Mouse (Mus musculus) lung, embryonic 16.5 days (tissue): ENCODE measurements at regions not wholly inside any gene's neighbourhood (a gene's known extent, or its start where the extent isn't known, plus 50 kb on each side); places are given as distances from the start of the nearest gene placed in this dataset.

Experiments used
- ATAC-seq: fragments of 200-750 bp; cut with Nextera tagmentation; 2 replicates; pipeline ENCODE4 v1.8.0; 2017; ENCODE audit warnings: low read depth, mild to moderate bottlenecking, moderate library complexity
- H3K27ac ChIP-seq: fragments of 300-500 bp; sonication (generic); 2 replicates; pipeline ENCODE4 v1.5.1; 2014; ENCODE audit warnings: mild to moderate bottlenecking, control low read depth, low read length
- H3K27me3 ChIP-seq: fragments of 300-500 bp; sonication (generic); 2 replicates; pipeline ENCODE4 v1.6.1; 2014; ENCODE audit warnings: low read depth, low read length, mixed read lengths; ENCODE audit not compliant: control insufficient read depth, insufficient read depth
- H3K36me3 ChIP-seq: fragments of 300-500 bp; sonication (generic); 2 replicates; pipeline ENCODE4 v1.6.1; 2014; ENCODE audit warnings: low read length; ENCODE audit not compliant: control insufficient read depth, insufficient read depth
- H3K4me1 ChIP-seq: fragments of 300-500 bp; sonication (generic); replicated peaks from 2 replicates; pipeline ENCODE4 v1.6.1; 2014; ENCODE audit warnings: low read length, mixed read lengths; ENCODE audit not compliant: control insufficient read depth, insufficient read depth
- H3K4me2 ChIP-seq: fragments of 300-500 bp; sonication (generic); 2 replicates; pipeline ENCODE4 v1.6.1; 2014; ENCODE audit warnings: low read depth, low read length, control low read depth
- H3K4me3 ChIP-seq: fragments of 300-500 bp; sonication (generic); 2 replicates; pipeline ENCODE4 v1.5.1; 2014; ENCODE audit warnings: mild to moderate bottlenecking, low read length, control low read depth
- H3K9ac ChIP-seq: fragments of 300-500 bp; sonication (generic); 2 replicates; pipeline ENCODE4 v1.6.1; 2014; ENCODE audit warnings: low read length, control low read depth
- H3K9me3 ChIP-seq: fragments of 300-500 bp; sonication (generic); 2 replicates; pipeline ENCODE4 v1.6.1; 2016; ENCODE audit warnings: low read length; ENCODE audit not compliant: control insufficient read depth
- WGBS: fragments of 180-500 bp; shearing (Covaris S2); extraction: QIAGEN DNeasy Blood & Tissue Kit; methylation state at CpG from one replicate; pipeline ENCODE4 v1.1.7; 2014; 5-methylcytosine and 5-hydroxymethylcytosine counted together

GRCm38 (mm10) chr9:67144511-67144910, 95.3 kb upstream of the Tpm1 start:
- ATAC-seq = no peak
- peaks cover 10% of the 10 kb centered on the region for H3K4me1 ChIP-seq
- no peak overlapping the region for H3K4me2 ChIP-seq
- H3K9ac ChIP-seq = no peak overlapping the region
- H3K27ac ChIP-seq = no peak overlapping the region
- no peaks in the 10 kb centered on the region for H3K27me3 ChIP-seq
- no peaks in the 10 kb centered on the region for H3K36me3 ChIP-seq
- no peaks in the 10 kb centered on the region for H3K9me3 ChIP-seq
- no peak overlapping the region for H3K4me3 ChIP-seq

- no peak; the same call in 1 of the 2 replicates for ATAC-seq
- Histone ChIP-seq H3K4me3 (no peak overlapping the region), H3K9me3 (no peaks in the 10 kb centered on the region), H3K4me1 (peaks cover 4% of the 10 kb centered on the region), H3K4me2 (no peak overlapping the region), H3K36me3 (no peaks in the 10 kb centered on the region), H3K9ac (no peak overlapping the region), H3K27ac (no peak overlapping the region), H3K27me3 (no peaks in the 10 kb centered on the region)
- WGBS = 69% methylated on average over 7 of the region's 7 CpGs
Measured at GRCm38 (mm10) chr9:67140319-67140887, 91.2 kb upstream of the Tpm1 start.

- Histone ChIP-seq H3K27me3 (no peaks in the 10 kb centered on the region), H3K4me1 (peaks cover 4% of the 10 kb centered on the region), H3K4me3 (no peak overlapping the region), H3K36me3 (no peaks in the 10 kb centered on the region), H3K9me3 (no peaks in the 10 kb centered on the region), H3K27ac (no peak overlapping the region), H3K4me2 (no peak overlapping the region), H3K9ac (no peak overlapping the region)
- 40% methylated on average over 5 of the region's 5 CpGs for WGBS
- no peak for ATAC-seq
Measured at GRCm38 (mm10) chr9:67137681-67138080, 88.5 kb upstream of the Tpm1 start.

GRCm38 (mm10) chr9:67137141-67137540, 87.9 kb upstream of the Tpm1 start:
- 31% methylated on average over 4 of the region's 4 CpGs for WGBS
- no peak for ATAC-seq

GRCm38 (mm10) chr9:67136166-67136565, 87.0 kb upstream of the Tpm1 start:
- WGBS = 85% methylated on average over 6 of the region's 6 CpGs
- H3K9me3 ChIP-seq = no peaks in the 10 kb centered on the region

More at GRCm38 (mm10) chr9:67137141-67137540, 87.9 kb upstream of the Tpm1 start:
- H3K36me3 ChIP-seq = no peaks in the 10 kb centered on the region
- H3K9me3 ChIP-seq = no peaks in the 10 kb centered on the region
- no peak overlapping the region for H3K27ac ChIP-seq
- H3K9ac ChIP-seq = no peak overlapping the region
- peaks cover 4% of the 10 kb centered on the region for H3K4me1 ChIP-seq
- no peak overlapping the region for H3K4me3 ChIP-seq
- H3K4me2 ChIP-seq = no peak overlapping the region
- H3K27me3 ChIP-seq = no peaks in the 10 kb centered on the region

GRCm38 (mm10) chr9:67134378-67134777, 85.2 kb upstream of the Tpm1 start:
- 79% methylated on average over 6 of the region's 6 CpGs for WGBS
- H3K9me3 ChIP-seq = no peaks in the 10 kb centered on the region
- ATAC-seq = no peak
- no peak overlapping the region for H3K4me3 ChIP-seq
- H3K27ac ChIP-seq = no peak overlapping the region
- no peak overlapping the region for H3K4me2 ChIP-seq
- H3K9ac ChIP-seq = no peak overlapping the region
- H3K27me3 ChIP-seq = no peaks in the 10 kb centered on the region
- H3K4me1 ChIP-seq = peaks cover 4% of the 10 kb centered on the region
- no peaks in the 10 kb centered on the region for H3K36me3 ChIP-seq

More at GRCm38 (mm10) chr9:67136166-67136565, 87.0 kb upstream of the Tpm1 start:
- Histone ChIP-seq H3K4me2 (no peak overlapping the region), H3K36me3 (no peaks in the 10 kb centered on the region), H3K27ac (no peak overlapping the region), H3K27me3 (no peaks in the 10 kb centered on the region), H3K9ac (no peak overlapping the region), H3K4me1 (peaks cover 4% of the 10 kb centered on the region), H3K4me3 (no peak overlapping the region)
- ATAC-seq = no peak

GRCm38 (mm10) chr9:67132370-67132769, 83.2 kb upstream of the Tpm1 start:
- WGBS = 38% methylated on average over 5 of the region's 5 CpGs
- H3K4me1 ChIP-seq = no peaks in the 10 kb centered on the region; the same call in 1 of the 2 replicates
- no peaks in the 10 kb centered on the region for H3K9me3 ChIP-seq
- H3K36me3 ChIP-seq = no peaks in the 10 kb centered on the region
- no peaks in the 10 kb centered on the region for H3K27me3 ChIP-seq
- no peak overlapping the region for H3K4me3 ChIP-seq
- ATAC-seq = no peak; the same call in 1 of the 2 replicates
- H3K4me2 ChIP-seq = no peak overlapping the region
- H3K9ac ChIP-seq = no peak overlapping the region
- H3K27ac ChIP-seq = no peak overlapping the region

- 74% methylated on average over 8 of the region's 8 CpGs for WGBS
- Histone ChIP-seq H3K27me3 (no peaks in the 10 kb centered on the region), H3K27ac (no peak overlapping the region), H3K4me1 (no peaks in the 10 kb centered on the region), H3K4me3 (no peak overlapping the region), H3K9ac (no peak overlapping the region), H3K36me3 (no peaks in the 10 kb centered on the region), H3K9me3 (no peaks in the 10 kb centered on the region), H3K4me2 (no peak overlapping the region)
- no peak for ATAC-seq
Measured at GRCm38 (mm10) chr9:67130730-67131440, 81.7 kb upstream of the Tpm1 start.

GRCm38 (mm10) chr9:67129891-67130290, 80.7 kb upstream of the Tpm1 start:
- no peak overlapping the region for H3K4me2 ChIP-seq
- no peak overlapping the region for H3K27ac ChIP-seq
- H3K9me3 ChIP-seq = no peaks in the 10 kb centered on the region
- no peaks in the 10 kb centered on the region for H3K27me3 ChIP-seq
- 73% methylated on average over 3 of the region's 3 CpGs for WGBS
- H3K4me1 ChIP-seq = no peaks in the 10 kb centered on the region
- H3K36me3 ChIP-seq = no peaks in the 10 kb centered on the region
- no peak overlapping the region for H3K9ac ChIP-seq
- H3K4me3 ChIP-seq = no peak overlapping the region
- no peak for ATAC-seq
